Mouse (Mus musculus) heart, adult 9 months (tissue): ENCODE data around the gene March7.

Source experiments
- DNase-seq, 2 experiments: peaks; one replicate each; pipeline ENCODE4 v3.0.0; 2022; ENCODE audit warnings: low spot score in 2 of 2

March7 gene

GRCm38 (mm10) chr2:60214683-60215082 is 5.0 kb downstream of the March7 start:
- no peak for DNase-seq

- DNase-seq, result no peak
Measured at GRCm38 (mm10) chr2:60216547-60217153, 7.0 kb downstream of the March7 start.

GRCm38 (mm10) chr2:60217620-60218019 is 7.9 kb downstream of the March7 start:
- no peak for DNase-seq

- peak in 1 of 2 experiments; percentile 17 for DNase-seq
Measured at GRCm38 (mm10) chr2:60221236-60221635, 11.5 kb downstream of the March7 start.

GRCm38 (mm10) chr2:60221954-60222353 is 12.3 kb downstream of the March7 start:
- DNase-seq, result no peak

- no peak for DNase-seq
Measured at GRCm38 (mm10) chr2:60223489-60223888, 13.8 kb downstream of the March7 start.

- DNase-seq, result no peak
Measured at GRCm38 (mm10) chr2:60228470-60228869, 18.8 kb downstream of the March7 start.

- DNase-seq, result no peak
Measured at GRCm38 (mm10) chr2:60230361-60230760, 20.7 kb downstream of the March7 start.

GRCm38 (mm10) chr2:60233147-60233546 is 23.5 kb downstream of the March7 start:
- DNase-seq, result peak in 1 of 2 experiments; percentile 35

- no peak for DNase-seq
Measured at GRCm38 (mm10) chr2:60234506-60234905, 24.8 kb downstream of the March7 start.

- no peak for DNase-seq
Measured at GRCm38 (mm10) chr2:60252782-60253181, 43.1 kb downstream of the March7 start.

GRCm38 (mm10) chr2:60253506-60253905 is 43.8 kb downstream of the March7 start:
- no peak for DNase-seq

- DNase-seq, result no peak
Measured at GRCm38 (mm10) chr2:60256751-60257150, 47.1 kb downstream of the March7 start.

- no peak for DNase-seq
Measured at GRCm38 (mm10) chr2:60259186-60259585, 49.5 kb downstream of the March7 start.

GRCm38 (mm10) chr2:60260621-60261350 is 51.1 kb downstream of the March7 start:
- DNase-seq, result no peak

- no peak for DNase-seq
Measured at GRCm38 (mm10) chr2:60267567-60267966, 57.9 kb downstream of the March7 start.

- DNase-seq, result no peak
Measured at GRCm38 (mm10) chr2:60269856-60270479, 60.3 kb downstream of the March7 start.

GRCm38 (mm10) chr2:60278627-60279026 is 68.9 kb downstream of the March7 start:
- no peak for DNase-seq

- DNase-seq, result no peak
Measured at GRCm38 (mm10) chr2:60282625-60283024, 72.9 kb downstream of the March7 start.

- peak in 1 of 2 experiments; percentile 28 for DNase-seq
Measured at GRCm38 (mm10) chr2:60283208-60283750, 73.6 kb downstream of the March7 start.

GRCm38 (mm10) chr2:60283751-60284466 is 74.2 kb downstream of the March7 start:
- peak; percentile 79 to 80 for DNase-seq

GRCm38 (mm10) chr2:60284467-60284821 is 74.8 kb downstream of the March7 start, which contains the start of gene Cd302:
Gene Cd302 (minus strand): TSS chr2:60284488.
- no peak for DNase-seq
